Mouse (Mus musculus) left cerebral cortex, adult 18-20 months (tissue): ENCODE results near the gene 6330403K07Rik. TPM values are rescaled to one million over a fixed set of nuclear protein-coding genes. Genes with fewer than 3 reads are reported as not detected.

ENCODE experiments used
- DNase-seq, 2 experiments: peaks; one replicate each; pipeline ENCODE4 v3.0.0; 2021 to 2022; ENCODE audit warnings: low spot score in 2 of 2, mixed read lengths in 1 of 2
- total RNA-seq, 2 experiments: library from RNA; stranded (reverse); gene quantifications; 2 replicates each; pipeline ENCODE4 v1.2.3; 2021

Gene 6330403K07Rik
- total RNA-seq, 2 experiments from 2014 or later: 274 to 322 TPM

DNA sequence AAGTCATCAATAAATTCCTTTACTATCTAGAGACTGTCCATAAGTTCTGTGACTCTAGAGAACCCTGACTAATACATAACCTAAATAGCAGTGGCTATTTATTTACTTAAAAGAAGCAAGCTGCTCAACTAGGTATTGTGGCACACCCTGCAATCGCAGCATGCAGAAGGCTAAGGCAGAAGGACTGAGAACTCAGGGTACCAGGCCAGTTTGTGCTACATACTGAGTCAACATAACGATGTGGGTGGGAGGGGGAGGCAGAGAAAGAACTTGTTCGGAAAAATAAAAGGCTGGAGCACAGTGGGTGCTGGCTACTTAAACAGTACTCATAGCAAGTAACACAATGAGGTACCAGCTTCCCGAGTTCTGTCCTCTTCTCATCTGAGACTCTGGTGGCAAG is 32.1 kb downstream of the 6330403K07Rik start:
- peak; percentile 32 to 45 for DNase-seq

DNA sequence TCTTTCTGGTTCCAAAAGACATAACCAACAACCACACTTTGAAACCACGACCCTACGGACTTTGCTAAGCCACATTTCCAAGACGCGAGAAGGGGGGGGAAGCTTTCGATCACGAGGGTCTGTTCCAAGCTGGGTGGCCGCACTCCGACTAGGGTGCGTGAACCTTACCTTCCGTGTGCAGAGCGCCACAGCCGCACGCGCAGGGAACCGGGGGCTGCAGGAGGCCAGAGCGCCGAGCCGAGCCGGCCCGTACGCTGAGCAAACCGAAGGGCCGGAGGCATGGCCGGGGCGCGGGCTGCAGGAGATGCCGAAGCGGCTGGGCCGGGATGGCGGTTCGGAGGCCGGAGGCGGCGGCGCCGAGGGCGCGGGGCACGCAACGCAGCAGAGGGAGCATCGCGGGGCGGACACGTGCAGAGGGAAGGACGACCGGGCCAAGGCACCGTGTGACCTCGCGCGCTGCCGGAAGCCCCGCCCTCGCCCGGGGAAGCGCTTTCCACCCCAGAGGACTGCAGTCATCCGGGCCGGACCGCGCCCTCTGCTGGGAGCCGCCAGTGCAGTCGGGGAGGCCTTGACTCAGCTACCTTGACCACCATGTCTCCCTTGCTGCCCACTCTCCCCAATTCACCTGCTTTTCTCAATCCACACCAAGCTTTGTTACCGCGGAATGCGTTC is 50.6 kb downstream of the 6330403K07Rik start, which contains the start of gene C1qbp:
Gene C1qbp (minus strand): TSS at position 470 of the 672 bp plus-strand sequence.
- DNase-seq: peak; percentile 96

DNA sequence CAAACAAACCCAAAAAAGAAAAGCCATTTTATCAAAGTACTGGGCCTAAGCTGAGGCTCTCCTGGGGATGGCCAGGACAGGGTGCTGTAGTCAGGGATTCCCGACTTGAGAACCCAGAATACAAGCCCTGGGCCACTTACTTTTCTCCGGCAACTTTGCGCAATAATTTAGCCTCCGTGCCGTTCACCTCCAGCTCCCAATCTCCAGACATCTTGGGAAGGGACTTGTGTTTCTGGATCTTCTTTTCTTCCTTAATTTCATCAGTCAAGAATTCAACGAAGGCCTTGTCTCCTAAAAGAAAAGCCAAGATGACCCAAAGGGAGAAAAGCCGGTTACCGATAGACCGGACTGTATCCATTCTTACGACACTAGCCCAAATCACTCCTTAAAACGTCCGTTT is 51.3 kb downstream of the 6330403K07Rik start:
- no peak for DNase-seq

Other genes with a start within 250 kb of the 6330403K07Rik start
- not detected for gene Scimp, start 220.9 kb downstream of the 6330403K07Rik start, total RNA-seq
- gene Rabep1, start 188.7 kb downstream of the 6330403K07Rik start, total RNA-seq: 100 to 1,000 TPM; 140 TPM
- 10 to 100 TPM; 52.0 to 52.5 TPM for gene Nup88, start 63.5 kb downstream of the 6330403K07Rik start, total RNA-seq
- gene Rpain, start 63.3 kb downstream of the 6330403K07Rik start, total RNA-seq: 10 to 100 TPM; 39.6 to 42.2 TPM
- gene C1qbp, start 50.5 kb downstream of the 6330403K07Rik start, total RNA-seq: 10 to 100 TPM; 96.4 to 97.1 TPM
- 10 to 100 TPM; 25.9 to 27.0 TPM for gene Dhx33, start 29.1 kb downstream of the 6330403K07Rik start, total RNA-seq
- 10 to 100 TPM; 20.4 to 20.8 TPM for gene Mis12, start 13.9 kb downstream of the 6330403K07Rik start, total RNA-seq
- 10 to 100 TPM; 21.0 to 28.8 TPM for gene Derl2, start 13.7 kb downstream of the 6330403K07Rik start, total RNA-seq
- under 1 TPM; 0.58 to 0.87 TPM for gene Nlrp1a, start 111.2 kb upstream of the 6330403K07Rik start, total RNA-seq
- under 1 TPM; 0.09 to 0.26 TPM for gene Nlrp1b, start 197.2 kb upstream of the 6330403K07Rik start, total RNA-seq